Mouse (Mus musculus): ENCODE data around the gene Pdcd2l. TPM values are rescaled to one million over a fixed set of nuclear protein-coding genes. Genes with fewer than 3 reads are reported as not detected.

The Pdcd2l gene
- polyA plus RNA-seq, 1 experiment from 2014 or later = 79.4 TPM

GRCm38 (mm10) chr7:34139493-34139892, 57.0 kb downstream of the Pdcd2l start:
- no peak overlapping the region for H3K27ac ChIP-seq (ENCODE audit: low read depth, low read length)
- no peaks in the 10 kb centered on the region for H3K9me3 ChIP-seq (replicated peaks; ENCODE audit: control insufficient read depth, low read length)
- H3K36me3 ChIP-seq (ENCODE audit: control insufficient read depth, insufficient read depth, low read length) = peaks cover 45% of the 10 kb centered on the region
- WGBS = 91% methylated on average over 6 of the region's 6 CpGs
- H3K4me2 ChIP-seq (ENCODE audit: low read length) = no peak overlapping the region
- no peaks in the 10 kb centered on the region for H3K4me1 ChIP-seq (ENCODE audit: control insufficient read depth, insufficient read depth, low read length)
- no peak overlapping the region for H3K4me3 ChIP-seq (ENCODE audit: low read depth, low read length)
- ATAC-seq = no peak
- no peak for DNase-seq (ENCODE audit: low spot score)
- H3K27me3 ChIP-seq (replicated peaks; ENCODE audit: control insufficient read depth, insufficient read depth, low read length) = no peaks in the 10 kb centered on the region
- no peak overlapping the region for H3K9ac ChIP-seq (ENCODE audit: low read length)

Other genes starting within 250 kb of the Pdcd2l start
- not detected in 2 replicates for gene Scgb2b27, start 182.7 kb downstream of the Pdcd2l start, polyA plus RNA-seq (2014; fragmentation: Nextera tagmentation; extraction: Ambion mirVana)
- not detected in 2 replicates for gene Scgb1b27, start 175.2 kb downstream of the Pdcd2l start, polyA plus RNA-seq (2014; fragmentation: Nextera tagmentation; extraction: Ambion mirVana)
- not detected in 2 replicates for gene Scgb1b30, start 101.2 kb downstream of the Pdcd2l start, polyA plus RNA-seq (2014; fragmentation: Nextera tagmentation; extraction: Ambion mirVana)
- 3.3 and 4.2 TPM in 2 replicates for gene Wtip, start 63.4 kb downstream of the Pdcd2l start, polyA plus RNA-seq (2014; fragmentation: Nextera tagmentation; extraction: Ambion mirVana)
- 199 and 213 TPM in 2 replicates for gene Uba2, start 27.1 kb downstream of the Pdcd2l start, polyA plus RNA-seq (2014; fragmentation: Nextera tagmentation; extraction: Ambion mirVana)
- gene Gpi1, start 33.7 kb upstream of the Pdcd2l start, polyA plus RNA-seq (2014; fragmentation: Nextera tagmentation; extraction: Ambion mirVana) = 190 and 199 TPM in 2 replicates
- not detected in 2 replicates for gene Gm6096, start 54.4 kb upstream of the Pdcd2l start, polyA plus RNA-seq (2014; fragmentation: Nextera tagmentation; extraction: Ambion mirVana)
- 25.3 and 31.2 TPM in 2 replicates for gene 4931406P16Rik, start 116.9 kb upstream of the Pdcd2l start, polyA plus RNA-seq (2014; fragmentation: Nextera tagmentation; extraction: Ambion mirVana)
- 50.0 and 54.7 TPM in 2 replicates for gene Lsm14a, start 196.7 kb upstream of the Pdcd2l start, polyA plus RNA-seq (2014; fragmentation: Nextera tagmentation; extraction: Ambion mirVana)